Mouse (Mus musculus): ENCODE data around the gene Zfp652. TPM values are rescaled to one million over a fixed set of nuclear protein-coding genes. Genes with fewer than 3 reads are reported as not detected.

Gene Zfp652
- polyA plus RNA-seq, 1 experiment from 2014 or later: 10.0 TPM

DNA sequence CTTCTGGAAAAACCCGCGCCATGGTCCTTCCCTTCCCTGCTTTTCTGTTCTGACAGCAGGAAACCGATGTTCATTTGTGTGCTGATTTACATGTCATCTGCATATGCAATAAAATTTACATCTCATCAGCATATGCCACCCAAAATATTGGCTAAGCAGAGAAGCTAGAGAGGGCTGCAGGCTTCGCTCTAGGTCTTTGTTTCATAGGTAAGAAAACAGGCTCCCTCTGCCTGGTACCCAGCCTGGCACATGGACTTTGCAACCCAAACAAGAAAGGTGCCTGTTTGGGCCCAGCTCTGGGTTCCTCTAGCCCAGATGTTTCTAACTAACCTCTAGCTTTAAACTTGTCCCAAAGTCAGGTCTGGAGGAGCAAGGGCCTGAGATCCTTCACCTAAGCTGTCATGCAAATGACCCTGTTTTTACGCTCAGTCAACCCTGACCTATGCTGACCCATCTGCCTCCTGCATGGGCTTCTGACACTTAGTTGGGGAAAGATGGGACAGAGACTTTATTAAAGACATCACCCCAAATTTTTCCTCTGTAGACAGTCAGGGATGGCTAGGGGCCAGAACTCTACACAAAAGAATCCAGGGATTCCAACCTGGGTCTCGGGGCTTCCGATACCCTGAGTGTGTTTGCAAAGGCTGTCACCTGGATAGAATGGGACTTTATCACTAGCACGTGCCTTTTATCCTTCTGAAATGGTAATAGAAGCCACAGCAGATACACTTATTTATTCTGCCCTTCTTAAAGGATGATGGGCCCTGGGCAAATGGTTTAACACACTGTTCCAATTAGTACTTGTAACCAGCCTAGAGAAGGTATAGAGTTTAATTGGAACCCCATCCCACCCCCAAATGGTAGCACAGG, 126.8 kb downstream of the Zfp652 start:
- Histone ChIP-seq H3K4me2 (peak overlapping the region; percentile 64), H3K9me3 (no peaks in the 10 kb centered on the region), H3K9ac (no peak overlapping the region), H3K27me3 (replicated peaks) (peaks cover 39% of the 10 kb centered on the region), H3K36me3 (no peaks in the 10 kb centered on the region), H3K4me3 (peak overlapping the region; percentile 54), H3K4me1 (peaks cover 58% of the 10 kb centered on the region), H3K27ac (replicated peaks) (no peak overlapping the region)
- ATAC-seq (ENCODE audit: extremely low read depth, insufficient number of reproducible peaks, low FRiP score, low TSS enrichment): no peak
- 66% methylated on average over 8 of the region's 8 CpGs for WGBS

DNA sequence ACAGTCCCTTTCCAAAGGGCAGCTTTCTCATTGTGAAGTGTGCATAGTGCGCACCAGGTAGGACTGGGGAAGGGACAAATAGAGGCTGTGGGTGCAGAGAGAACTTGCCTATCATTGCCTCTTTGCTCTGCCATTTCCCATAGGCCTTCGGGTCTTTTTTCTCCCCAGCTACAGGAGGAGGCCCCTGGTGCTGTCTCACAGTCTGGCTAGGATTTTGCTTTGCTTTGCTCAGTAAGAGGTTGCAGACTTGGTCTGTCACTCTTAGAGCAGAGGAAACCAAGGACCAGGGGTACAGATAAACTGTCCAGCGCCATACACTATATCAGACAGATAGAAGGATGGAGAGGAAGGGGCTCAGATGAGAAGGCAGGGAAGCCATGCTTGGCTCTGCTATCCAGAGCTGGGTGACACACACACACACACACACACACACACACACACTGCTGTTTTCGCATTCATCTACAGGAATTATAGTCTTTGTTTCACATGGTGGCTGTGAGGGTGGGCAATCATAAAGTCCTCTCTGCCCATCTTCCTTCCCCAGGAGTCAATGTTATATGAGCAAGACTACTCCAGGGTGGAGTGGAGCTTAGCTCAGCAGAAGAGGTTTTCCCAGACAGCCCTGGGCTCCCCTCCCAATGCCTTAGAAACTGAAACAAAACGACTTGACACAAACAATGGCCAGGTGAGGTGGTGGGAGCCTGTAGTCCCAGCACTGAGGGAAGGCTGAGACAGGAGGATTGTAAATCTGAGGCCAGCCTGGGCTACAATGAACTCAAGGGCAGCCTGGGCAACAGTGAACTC, 128.4 kb downstream of the Zfp652 start:
- H3K9ac ChIP-seq: peak overlapping the region; percentile 77
- no peak for ATAC-seq (ENCODE audit: extremely low read depth, insufficient number of reproducible peaks, low FRiP score, low TSS enrichment)
- 61% methylated on average over 5 of the region's 5 CpGs for WGBS

DNA sequence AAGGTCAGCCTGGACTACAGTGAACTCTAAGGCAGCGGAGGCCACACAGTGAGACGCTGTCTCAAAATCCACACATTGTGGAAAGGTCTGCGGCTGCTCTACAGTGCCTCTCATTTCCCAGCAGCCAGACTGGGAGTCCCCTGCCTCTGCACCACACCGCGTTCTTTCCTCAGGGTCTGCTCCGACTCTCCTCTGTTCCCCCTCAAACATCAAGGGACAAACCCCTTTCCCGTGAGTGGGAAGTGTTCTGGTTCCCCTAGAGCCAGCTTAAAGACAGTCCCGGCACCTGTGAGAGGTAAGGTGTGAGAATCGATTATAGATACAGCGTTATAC, 129.0 kb downstream of the Zfp652 start:
- H3K4me1 ChIP-seq: peaks cover 36% of the 10 kb centered on the region
- peak overlapping the region; percentile 85 for H3K27ac ChIP-seq (replicated peaks)
- peak overlapping the region; percentile 64 for H3K4me2 ChIP-seq
- peak overlapping the region; percentile 77 for H3K9ac ChIP-seq
- ATAC-seq (ENCODE audit: extremely low read depth, insufficient number of reproducible peaks, low FRiP score, low TSS enrichment): no peak
- 47% methylated on average over 10 of the region's 10 CpGs for WGBS
- peak overlapping the region; percentile 54 for H3K4me3 ChIP-seq
- peaks cover 29% of the 10 kb centered on the region; the same call in 1 of the 2 replicates for H3K27me3 ChIP-seq (replicated peaks)
- no peaks in the 10 kb centered on the region for H3K36me3 ChIP-seq
- H3K9me3 ChIP-seq: no peaks in the 10 kb centered on the region

More for the DNA sequence above, 128.4 kb downstream of the Zfp652 start:
- peaks cover 41% of the 10 kb centered on the region for H3K4me1 ChIP-seq
- no peaks in the 10 kb centered on the region for H3K36me3 ChIP-seq
- peak overlapping the region; percentile 64 for H3K4me2 ChIP-seq
- no peaks in the 10 kb centered on the region for H3K9me3 ChIP-seq
- peak overlapping the region; percentile 85 for H3K27ac ChIP-seq (replicated peaks)
- peaks cover 29% of the 10 kb centered on the region; the same call in 1 of the 2 replicates for H3K27me3 ChIP-seq (replicated peaks)
- peak overlapping the region; percentile 54 for H3K4me3 ChIP-seq

DNA sequence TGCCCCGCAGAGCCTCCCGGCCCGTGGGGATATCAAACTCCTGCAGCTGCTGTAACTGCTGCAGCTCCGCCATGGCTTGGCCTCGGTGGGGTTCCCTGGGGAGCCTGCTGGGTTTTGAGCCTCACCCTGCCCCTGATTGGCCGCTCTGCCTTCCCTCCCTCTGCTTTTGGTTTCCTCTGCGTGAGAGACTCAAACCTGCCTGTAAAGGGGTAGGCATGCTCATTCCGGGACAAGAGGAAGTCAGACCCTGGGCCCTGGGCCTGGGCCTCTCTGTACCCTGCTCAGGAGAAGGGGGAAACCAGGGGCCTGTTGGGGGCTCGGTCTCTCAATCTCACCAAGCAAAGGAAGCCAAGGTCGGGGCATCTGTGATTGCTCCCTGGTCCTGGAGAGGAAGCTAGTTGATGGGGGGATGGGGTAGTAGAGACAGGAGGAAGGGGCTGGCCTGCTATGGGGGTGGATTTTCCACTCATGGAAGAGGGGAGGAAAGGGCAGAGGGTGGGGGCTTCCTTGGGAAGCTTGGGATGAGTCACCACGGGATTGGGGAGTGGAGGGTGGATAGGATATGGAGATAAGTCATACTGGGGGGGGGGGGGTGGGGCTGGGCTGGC, 129.7 kb downstream of the Zfp652 start, which contains the start of gene Abi3:
Gene Abi3 (minus strand): TSS at position 403 of the 608 bp plus-strand sequence.
- 12% methylated on average over 11 of the region's 11 CpGs for WGBS
- Histone ChIP-seq H3K27me3 (replicated peaks) (peaks cover 29% of the 10 kb centered on the region; the same call in 1 of the 2 replicates), H3K9ac (peak within 1 kb of the TSS; percentile 77), H3K27ac (replicated peaks) (peak within 1 kb of the TSS; percentile 85), H3K4me2 (peak within 1 kb of the TSS; percentile 64), H3K36me3 (no peaks in the 10 kb centered on the region), H3K9me3 (no peaks in the 10 kb centered on the region), H3K4me1 (peaks cover 28% of the 10 kb centered on the region), H3K4me3 (peak within 1 kb of the TSS; percentile 54)
- peak; percentile 47; the same call in 1 of the 2 replicates for ATAC-seq (ENCODE audit: extremely low read depth, insufficient number of reproducible peaks, low FRiP score, low TSS enrichment)

DNA sequence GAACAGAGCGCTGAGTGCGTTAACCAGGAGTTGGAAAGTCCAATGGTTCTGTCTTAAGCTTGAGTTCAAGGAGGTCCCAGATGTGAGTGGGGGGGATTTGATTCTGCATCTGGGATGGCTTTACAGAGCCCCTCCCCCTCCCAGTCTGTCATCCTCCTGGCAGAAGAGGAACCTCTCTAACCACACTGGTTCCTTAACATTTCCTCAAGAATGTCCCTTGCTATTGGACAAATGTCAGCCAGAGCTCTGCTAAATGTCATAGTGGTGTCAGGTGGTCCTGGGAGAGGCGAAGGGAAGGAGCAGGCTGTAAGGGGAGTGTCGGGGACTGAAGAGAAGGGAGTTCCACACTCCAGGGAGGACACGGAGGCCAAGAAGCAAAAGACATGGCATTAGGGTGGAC, 130.5 kb downstream of the Zfp652 start:
- 45% methylated on average over 5 of the region's 5 CpGs for WGBS
- peak overlapping the region; percentile 85 for H3K27ac ChIP-seq (replicated peaks)
- ATAC-seq (ENCODE audit: extremely low read depth, insufficient number of reproducible peaks, low FRiP score, low TSS enrichment): no peak

DNA sequence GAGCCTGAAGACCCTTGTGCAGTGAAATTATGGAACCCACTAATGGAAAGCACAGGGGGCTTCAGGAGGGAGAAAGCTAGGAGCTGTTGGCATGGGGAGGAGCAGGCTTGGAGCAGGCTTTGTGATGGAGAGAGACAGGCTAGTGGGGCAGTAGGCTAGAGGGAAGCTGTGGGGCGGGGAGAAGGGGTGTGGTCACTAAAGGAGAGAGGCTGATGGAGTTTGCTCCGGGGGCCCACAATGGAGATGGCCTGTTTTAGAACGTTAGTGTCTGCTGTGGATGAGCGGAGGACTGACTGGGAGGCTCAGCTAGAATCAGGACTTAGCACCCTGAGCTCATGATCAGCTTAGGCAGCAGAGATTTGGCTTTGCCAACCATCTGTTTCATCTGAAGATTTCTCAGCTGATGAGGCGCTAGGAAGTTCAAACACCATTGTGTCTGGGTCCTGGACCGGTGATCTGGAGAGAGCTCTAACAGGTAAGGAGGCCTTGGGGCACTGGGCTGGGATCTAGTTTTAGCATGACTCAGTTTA, 131.0 kb downstream of the Zfp652 start:
- peak overlapping the region; percentile 64 for H3K4me2 ChIP-seq
- H3K4me1 ChIP-seq: peaks cover 16% of the 10 kb centered on the region
- H3K4me3 ChIP-seq: peak overlapping the region; percentile 37
- H3K36me3 ChIP-seq: no peaks in the 10 kb centered on the region
- H3K9me3 ChIP-seq: no peaks in the 10 kb centered on the region
- H3K9ac ChIP-seq: peak overlapping the region; percentile 48
- peaks cover 29% of the 10 kb centered on the region; the same call in 1 of the 2 replicates for H3K27me3 ChIP-seq (replicated peaks)
- no peak for ATAC-seq (ENCODE audit: extremely low read depth, insufficient number of reproducible peaks, low FRiP score, low TSS enrichment)
- WGBS: 41% methylated on average over 6 of the region's 6 CpGs
- H3K27ac ChIP-seq (replicated peaks): peak overlapping the region; percentile 85

More for the DNA sequence above, 130.5 kb downstream of the Zfp652 start:
- peaks cover 29% of the 10 kb centered on the region; the same call in 1 of the 2 replicates for H3K27me3 ChIP-seq (replicated peaks)
- H3K9ac ChIP-seq: 0 out of 2 replicates have a peak overlapping the region, but pooled peaks have one; percentile 48
- H3K36me3 ChIP-seq: no peaks in the 10 kb centered on the region
- peaks cover 21% of the 10 kb centered on the region for H3K4me1 ChIP-seq
- H3K9me3 ChIP-seq: no peaks in the 10 kb centered on the region
- peak overlapping the region; percentile 54 for H3K4me3 ChIP-seq
- H3K4me2 ChIP-seq: peak overlapping the region; percentile 64

DNA sequence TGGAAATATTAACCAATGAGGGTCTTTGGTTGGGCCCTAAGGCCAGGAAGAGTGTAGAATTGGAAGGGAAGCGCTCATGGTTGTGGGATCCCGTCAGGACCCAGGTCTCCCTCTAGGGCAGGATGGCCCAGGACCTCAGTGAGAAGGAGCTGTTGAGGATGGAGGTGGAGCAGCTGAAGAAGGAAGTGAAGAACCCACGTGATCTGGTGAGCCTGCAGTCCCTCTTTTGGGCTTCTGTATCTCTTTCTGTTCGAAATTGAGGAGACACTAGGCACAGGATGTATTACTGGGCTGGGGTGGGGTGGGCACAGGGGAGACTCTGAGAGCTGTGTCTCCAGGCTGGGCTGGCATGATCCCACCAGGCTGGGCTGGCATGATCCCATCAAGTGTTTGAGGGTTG, 132.5 kb downstream of the Zfp652 start:
- 57% methylated on average over 4 of the region's 4 CpGs for WGBS
- Histone ChIP-seq H3K4me1 (peaks cover 16% of the 10 kb centered on the region), H3K4me3 (peak overlapping the region; percentile 37; the same call in 1 of the 2 replicates), H3K9me3 (no peaks in the 10 kb centered on the region), H3K36me3 (no peaks in the 10 kb centered on the region), H3K27me3 (replicated peaks) (peaks cover 29% of the 10 kb centered on the region; the same call in 1 of the 2 replicates), H3K9ac (no peak overlapping the region), H3K4me2 (peak overlapping the region; percentile 64), H3K27ac (replicated peaks) (no peak overlapping the region)
- ATAC-seq (ENCODE audit: extremely low read depth, insufficient number of reproducible peaks, low FRiP score, low TSS enrichment): no peak

DNA sequence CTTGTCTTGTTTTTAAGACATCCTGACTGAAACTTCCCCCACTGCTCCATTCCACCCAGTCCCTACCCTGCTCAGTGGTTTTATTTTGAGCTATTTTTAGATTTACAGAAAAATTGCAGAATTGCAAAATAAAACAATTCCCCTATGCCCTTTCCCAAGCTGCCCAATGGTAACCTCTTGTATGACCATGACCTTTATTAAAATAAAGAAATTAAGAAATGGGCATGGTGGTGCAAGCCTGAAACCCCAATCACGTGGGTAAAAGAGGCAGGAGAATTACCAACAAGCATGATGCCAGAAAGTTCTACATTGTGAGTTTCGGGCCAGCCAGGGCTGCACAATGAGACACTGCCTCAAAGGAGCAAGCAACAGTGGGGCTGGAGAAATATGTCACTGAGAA, 138.4 kb downstream of the Zfp652 start:
- H3K4me3 ChIP-seq: no peak overlapping the region
- H3K4me1 ChIP-seq: no peaks in the 10 kb centered on the region
- no peak overlapping the region for H3K27ac ChIP-seq (replicated peaks)
- peaks cover 2% of the 10 kb centered on the region; the same call in 1 of the 2 replicates for H3K27me3 ChIP-seq (replicated peaks)
- 65% methylated on average over 2 of the region's 2 CpGs for WGBS
- ATAC-seq (ENCODE audit: extremely low read depth, insufficient number of reproducible peaks, low FRiP score, low TSS enrichment): no peak
- H3K9ac ChIP-seq: no peak overlapping the region
- H3K4me2 ChIP-seq: no peak overlapping the region
- no peaks in the 10 kb centered on the region for H3K9me3 ChIP-seq
- H3K36me3 ChIP-seq: no peaks in the 10 kb centered on the region

DNA sequence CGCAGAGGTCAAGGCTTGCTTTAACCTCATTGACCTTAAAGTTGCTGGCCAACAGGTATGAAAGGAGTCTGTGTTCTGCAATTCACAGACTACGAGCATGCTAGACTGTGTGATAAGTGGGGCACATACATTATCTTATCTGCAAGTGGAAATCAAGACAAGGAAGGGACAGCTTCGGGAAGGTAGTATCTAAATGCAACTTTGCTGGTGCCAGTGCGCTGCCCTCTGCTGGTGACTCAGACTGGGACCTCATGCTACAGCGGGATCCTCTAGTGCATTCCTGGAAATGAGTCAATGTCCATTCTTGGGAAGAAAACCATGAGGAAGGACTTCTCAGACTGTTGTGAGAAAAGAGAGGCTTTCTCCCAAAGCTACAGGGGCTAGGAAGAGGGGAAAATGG, 141.2 kb downstream of the Zfp652 start:
- ATAC-seq (ENCODE audit: extremely low read depth, insufficient number of reproducible peaks, low FRiP score, low TSS enrichment): no peak
- WGBS: 38% methylated on average over 5 of the region's 5 CpGs
- H3K9ac ChIP-seq: no peak overlapping the region
- peaks cover 2% of the 10 kb centered on the region; the same call in 1 of the 2 replicates for H3K27me3 ChIP-seq (replicated peaks)
- H3K27ac ChIP-seq (replicated peaks): no peak overlapping the region
- no peaks in the 10 kb centered on the region for H3K9me3 ChIP-seq
- H3K4me1 ChIP-seq: peaks cover 7% of the 10 kb centered on the region; the same call in 1 of the 2 replicates
- no peak overlapping the region for H3K4me3 ChIP-seq
- H3K36me3 ChIP-seq: no peaks in the 10 kb centered on the region
- H3K4me2 ChIP-seq: no peak overlapping the region

DNA sequence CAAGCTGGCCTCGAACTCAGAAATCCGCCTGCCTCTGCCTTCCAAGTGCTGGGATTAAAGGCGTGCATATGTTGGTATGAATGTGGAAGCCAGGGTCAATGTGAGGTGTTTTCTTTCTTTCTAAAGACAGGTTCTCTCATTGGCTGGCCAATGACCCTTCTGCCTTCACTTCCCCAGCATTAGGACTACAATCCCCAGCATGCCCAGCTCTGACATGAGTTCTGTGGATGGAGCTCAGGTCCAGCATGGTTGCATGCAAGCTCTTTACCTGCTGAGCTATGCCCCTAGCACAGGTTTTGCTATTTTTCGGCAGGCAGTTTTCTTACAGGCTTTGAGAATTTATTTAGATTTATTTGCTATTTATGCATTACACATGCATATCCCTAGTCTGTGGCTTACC, 144.8 kb downstream of the Zfp652 start:
- Histone ChIP-seq H3K36me3 (no peaks in the 10 kb centered on the region), H3K4me3 (no peak overlapping the region), H3K4me1 (peaks cover 15% of the 10 kb centered on the region), H3K9me3 (no peaks in the 10 kb centered on the region), H3K27ac (replicated peaks) (no peak overlapping the region), H3K9ac (peak overlapping the region; percentile 87; the same call in 1 of the 2 replicates), H3K4me2 (peak overlapping the region; percentile 94; the same call in 1 of the 2 replicates), H3K27me3 (replicated peaks) (no peaks in the 10 kb centered on the region)
- ATAC-seq (ENCODE audit: extremely low read depth, insufficient number of reproducible peaks, low FRiP score, low TSS enrichment): no peak
- 80% methylated on average over 4 of the region's 4 CpGs for WGBS
